Mouse (Mus musculus) liver, adult 2 months (tissue): ENCODE results near the gene Ets1.

ENCODE experiments used
- CTCF ChIP-seq: fragments of 200-500 bp; IDR thresholded peaks from 2 replicates; pipeline ENCODE4 v1.5.1; 2011; ENCODE audit warnings: low read depth, low read length, control low read depth
- POLR2A ChIP-seq: fragments of 200-500 bp; IDR thresholded peaks from 2 replicates; pipeline ENCODE4 v1.6.1; 2011; ENCODE audit warnings: low read length, control low read depth; ENCODE audit not compliant: insufficient read depth; ENCODE audit errors: extremely low read depth

- TF ChIP-seq POLR2A: no peak
- TF ChIP-seq CTCF: no peak
Observed at GRCm38 (mm10) chr9:32712383-32712910, 76.4 kb downstream of the Ets1 start.
